Mouse (Mus musculus) lung, adult 2 months (tissue): ENCODE results near the gene Tpmt. TPM values are rescaled to one million over a fixed set of nuclear protein-coding genes. Genes with fewer than 3 reads are reported as not detected.

Experiments
- DNase-seq: peaks from one replicate; pipeline ENCODE4 v3.0.0; 2022
- H3K4me1 ChIP-seq: fragments of 200-500 bp; 2 replicates; pipeline ENCODE4 v1.6.1; 2011; ENCODE audit warnings: low read length; ENCODE audit not compliant: control insufficient read depth, insufficient read depth
- H3K4me3 ChIP-seq: fragments of 200-500 bp; replicated peaks from 2 replicates; pipeline ENCODE3; 2011; ENCODE audit warnings: low read depth, mild to moderate bottlenecking, control low read depth, low read length; ENCODE audit errors: extremely low read depth
- CTCF ChIP-seq: fragments of 200-500 bp; IDR thresholded peaks from 2 replicates; pipeline ENCODE4 v1.5.1; 2011; ENCODE audit warnings: mild to moderate bottlenecking, low read length, control low read depth; ENCODE audit not compliant: insufficient read depth
- POLR2A ChIP-seq: fragments of 200-500 bp; IDR thresholded peaks from 2 replicates; pipeline ENCODE4 v1.6.1; 2011; ENCODE audit warnings: low read depth, mild to moderate bottlenecking, control low read depth, low read length, borderline replicate concordance; ENCODE audit errors: extremely low read depth
- WGBS: fragments of 180-500 bp; shearing (Covaris S2); methylation state at CpG from one replicate; pipeline ENCODE4 v1.1.7; 2018; 5-methylcytosine and 5-hydroxymethylcytosine counted together
- polyA plus RNA-seq: library from polyadenylated mRNA; depleted of rRNA; stranded (reverse); fragments of >200 nt; gene quantifications from 2 replicates; pipeline ENCODE4 v1.2.3, GENCODE M21; 2012; rRNA removed

Gene Tpmt
- polyA plus RNA-seq, 1 experiment, result 2.3 TPM

GRCm38 (mm10) chr13:46986208-46986607 lies 58.3 kb downstream of the Tpmt start:
- WGBS, result 40% methylated on average over 6 of the region's 6 CpGs
- TF ChIP-seq CTCF (no peak), POLR2A (no peak)
- DNase-seq, result peak; percentile 41
- Histone ChIP-seq H3K4me3 (peak overlapping the region; percentile 65), H3K4me1 (peaks cover 13% of the 10 kb centered on the region)

- Histone ChIP-seq H3K4me1 (peaks cover 22% of the 10 kb centered on the region), H3K4me3 (no peak overlapping the region)
- WGBS, result 65% methylated on average over 2 of the region's 2 CpGs
- no peak for TF ChIP-seq POLR2A
- no peak for TF ChIP-seq CTCF
- no peak for DNase-seq
Measured at GRCm38 (mm10) chr13:46983878-46984277, 60.7 kb downstream of the Tpmt start.

GRCm38 (mm10) chr13:46979836-46980490 lies 64.6 kb downstream of the Tpmt start:
- H3K4me3 ChIP-seq, result no peak overlapping the region
- peak; percentile 36 for DNase-seq
- 18% methylated on average over 13 of the region's 13 CpGs for whole genome bisulfite sequencing
- no peak for TF ChIP-seq CTCF
- peaks cover 17% of the 10 kb centered on the region for H3K4me1 ChIP-seq

- WGBS, result 70% methylated on average over 7 of the region's 7 CpGs
Measured at GRCm38 (mm10) chr13:46976532-46976931, 68.0 kb downstream of the Tpmt start.

GRCm38 (mm10) chr13:46975930-46976329 lies 68.6 kb downstream of the Tpmt start:
- H3K4me1 ChIP-seq, result peaks cover 14% of the 10 kb centered on the region
- no peak for DNase-seq
- TF ChIP-seq POLR2A (no peak), CTCF (no peak)
- no peak overlapping the region for H3K4me3 ChIP-seq
- 18% methylated on average over 4 of the region's 4 CpGs for WGBS

More at GRCm38 (mm10) chr13:46976532-46976931, 68.0 kb downstream of the Tpmt start:
- H3K4me1 ChIP-seq, result peaks cover 12% of the 10 kb centered on the region
- no peak for DNase-seq
- TF ChIP-seq POLR2A (no peak), CTCF (no peak)
- H3K4me3 ChIP-seq, result no peak overlapping the region

- peaks cover 11% of the 10 kb centered on the region for H3K4me1 ChIP-seq
- no peak for DNase-seq
- H3K4me3 ChIP-seq, result no peak overlapping the region
- whole genome bisulfite sequencing, result 51% methylated on average over 14 of the region's 14 CpGs
- TF ChIP-seq POLR2A (no peak), CTCF (no peak)
Measured at GRCm38 (mm10) chr13:46975031-46975551, 69.4 kb downstream of the Tpmt start.

Other genes with a start within 250 kb of the Tpmt start
- 39.9 and 52.3 TPM in 2 replicates for gene Kif13a, start 114.9 kb downstream of the Tpmt start, polyA plus RNA-seq
- 4.4 and 5.8 TPM in 2 replicates for gene Nhlrc1, start 29.9 kb downstream of the Tpmt start, polyA plus RNA-seq
- gene Kdm1b, start 1.2 kb downstream of the Tpmt start, polyA plus RNA-seq, result 7.7 and 9.7 TPM in 2 replicates
- gene Dek, start 61.5 kb upstream of the Tpmt start, polyA plus RNA-seq, result 18.9 and 35.7 TPM in 2 replicates
- gene Rnf144b, start 77.9 kb upstream of the Tpmt start, polyA plus RNA-seq, result 15.8 and 20.9 TPM in 2 replicates